Mouse (Mus musculus) midbrain, postnatal 0 days (tissue): ENCODE measurements around the gene Camk2g. TPM values are rescaled to one million over a fixed set of nuclear protein-coding genes. Genes with fewer than 3 reads are reported as not detected.

Experiments used
- ATAC-seq: fragments of 200-750 bp; cut with Nextera tagmentation; 2 replicates; pipeline ENCODE4 v1.8.0; 2017; ENCODE audit warnings: moderate number of reproducible peaks, mild to moderate bottlenecking, moderate TSS enrichment, moderate library complexity; ENCODE audit not compliant: low FRiP score
- DNase-seq: peaks from one replicate; pipeline ENCODE4 v3.0.0-alpha.2; 2015; ENCODE audit warnings: low spot score
- H3K27ac ChIP-seq: fragments of 300-500 bp; sonication (generic); 2 replicates; pipeline ENCODE4 v1.5.1; 2014; ENCODE audit warnings: low read depth, mild to moderate bottlenecking, low read length, mixed read lengths
- H3K27me3 ChIP-seq: fragments of 300-500 bp; sonication (generic); 2 replicates; pipeline ENCODE4 v1.6.1; 2014; ENCODE audit warnings: low read length, control low read depth, mixed read lengths; ENCODE audit not compliant: insufficient read depth
- H3K36me3 ChIP-seq: fragments of 300-500 bp; sonication (generic); 2 replicates; pipeline ENCODE4 v1.6.1; 2014; ENCODE audit warnings: low read length, control low read depth, mixed read lengths; ENCODE audit not compliant: insufficient read depth
- H3K4me1 ChIP-seq: fragments of 300-500 bp; sonication (generic); 2 replicates; pipeline ENCODE4 v1.6.1; 2014; ENCODE audit warnings: mild to moderate bottlenecking, control low read depth, antibody characterized with exemption, low read length, mixed read lengths; ENCODE audit not compliant: insufficient read depth
- H3K4me2 ChIP-seq: fragments of 300-500 bp; sonication (generic); 2 replicates; pipeline ENCODE4 v1.6.1; 2014; ENCODE audit warnings: low read depth, mild to moderate bottlenecking, low read length, mixed read lengths; ENCODE audit not compliant: poor library complexity, severe bottlenecking
- H3K4me3 ChIP-seq: fragments of 300-500 bp; sonication (generic); 2 replicates; pipeline ENCODE4 v1.5.1; 2014; ENCODE audit warnings: low read depth, mild to moderate bottlenecking, low read length, moderate library complexity
- H3K9ac ChIP-seq: fragments of 300-500 bp; sonication (generic); replicated peaks from 2 replicates; pipeline ENCODE4 v1.6.1; 2014; ENCODE audit warnings: mild to moderate bottlenecking, low read length, moderate library complexity, mixed read lengths; ENCODE audit not compliant: poor library complexity, severe bottlenecking
- H3K9me3 ChIP-seq: fragments of 300-500 bp; sonication (generic); 2 replicates; pipeline ENCODE4 v1.6.1; 2016; ENCODE audit warnings: low read length, control low read depth
- CTCF ChIP-seq: IDR thresholded peaks from 2 replicates; pipeline ENCODE4 v1.5.1; 2016; ENCODE audit warnings: antibody characterized with exemption, mild to moderate bottlenecking
- WGBS: fragments of 180-500 bp; shearing (Covaris S2); extraction: QIAGEN DNeasy Blood & Tissue Kit; methylation state at CpG from one replicate; pipeline ENCODE4 v1.1.7; 2014; 5-methylcytosine and 5-hydroxymethylcytosine counted together
- polyA plus RNA-seq: library from polyadenylated mRNA; unstranded; fragments of >200 nt; fragmentation: Nextera tagmentation; extraction: Ambion mirVana; gene quantifications from 2 replicates; pipeline ENCODE4 v1.2.1, GENCODE M21; 2015
- total RNA-seq: library from RNA; depleted of rRNA; stranded (reverse); fragments of >200 nt; gene quantifications from 2 replicates; pipeline ENCODE4 v1.2.3, GENCODE M21; 2014

Camk2g gene
- total and polyA plus RNA-seq, 2 experiments from 2014 or later = 261 to 267 TPM

GRCm38 (mm10) chr14:20815448-20815847 lies 21.6 kb upstream of the Camk2g start:
- 90% methylated on average over 3 of the region's 3 CpGs for WGBS
- Histone ChIP-seq H3K9ac (no peak overlapping the region), H3K4me3 (no peak overlapping the region)

GRCm38 (mm10) chr14:20811779-20812406 lies 18.0 kb upstream of the Camk2g start:
- H3K27ac ChIP-seq = no peak overlapping the region
- DNase-seq (no peak), ATAC-seq (no peak)
- H3K27me3 ChIP-seq = no peaks in the 10 kb centered on the region
- 87% methylated on average over 7 of the region's 7 CpGs for WGBS
- H3K4me2 ChIP-seq = no peak overlapping the region
- no peak for TF ChIP-seq CTCF
- no peak overlapping the region for H3K9ac ChIP-seq
- no peaks in the 10 kb centered on the region for H3K4me1 ChIP-seq
- no peaks in the 10 kb centered on the region for H3K36me3 ChIP-seq
- no peak overlapping the region for H3K4me3 ChIP-seq
- H3K9me3 ChIP-seq = peaks cover 2% of the 10 kb centered on the region; the same call in 1 of the 2 replicates

More at GRCm38 (mm10) chr14:20815448-20815847, 21.6 kb upstream of the Camk2g start:
- no peaks in the 10 kb centered on the region for H3K27me3 ChIP-seq
- DNase-seq (no peak), ATAC-seq (no peak)
- H3K4me1 ChIP-seq = no peaks in the 10 kb centered on the region
- peaks cover 4% of the 10 kb centered on the region; the same call in 1 of the 2 replicates for H3K9me3 ChIP-seq
- no peaks in the 10 kb centered on the region for H3K36me3 ChIP-seq
- no peak overlapping the region for H3K4me2 ChIP-seq
- no peak for TF ChIP-seq CTCF
- no peak overlapping the region for H3K27ac ChIP-seq

GRCm38 (mm10) chr14:20811236-20811635 lies 17.3 kb upstream of the Camk2g start:
- Histone ChIP-seq H3K4me3 (no peak overlapping the region), H3K27ac (no peak overlapping the region), H3K9me3 (no peaks in the 10 kb centered on the region), H3K9ac (no peak overlapping the region), H3K27me3 (no peaks in the 10 kb centered on the region), H3K4me1 (no peaks in the 10 kb centered on the region), H3K4me2 (no peak overlapping the region), H3K36me3 (no peaks in the 10 kb centered on the region)
- ATAC-seq = no peak
- WGBS = 85% methylated on average over 8 of the region's 8 CpGs
- DNase-seq = no peak
- TF ChIP-seq CTCF = no peak

- Histone ChIP-seq H3K36me3 (no peaks in the 10 kb centered on the region), H3K4me2 (no peak overlapping the region), H3K4me3 (no peak overlapping the region), H3K9me3 (no peaks in the 10 kb centered on the region), H3K4me1 (no peaks in the 10 kb centered on the region), H3K27ac (no peak overlapping the region), H3K27me3 (no peaks in the 10 kb centered on the region), H3K9ac (no peak overlapping the region)
- ATAC-seq (no peak), DNase-seq (no peak)
- no peak for TF ChIP-seq CTCF
Measured at GRCm38 (mm10) chr14:20809820-20810219, 15.9 kb upstream of the Camk2g start.

- Histone ChIP-seq H3K36me3 (no peaks in the 10 kb centered on the region), H3K4me1 (no peaks in the 10 kb centered on the region), H3K4me2 (no peak overlapping the region), H3K4me3 (no peak overlapping the region), H3K9me3 (no peaks in the 10 kb centered on the region), H3K27ac (no peak overlapping the region), H3K27me3 (no peaks in the 10 kb centered on the region), H3K9ac (no peak overlapping the region)
- TF ChIP-seq CTCF = no peak
- no peak for ATAC-seq
- DNase-seq = no peak
- WGBS = 80% methylated on average over 4 of the region's 4 CpGs
Measured at GRCm38 (mm10) chr14:20809349-20809748, 15.5 kb upstream of the Camk2g start.

GRCm38 (mm10) chr14:20806116-20806840 lies 12.4 kb upstream of the Camk2g start:
- no peak overlapping the region for H3K4me3 ChIP-seq
- 89% methylated on average over 14 of the region's 14 CpGs for WGBS
- H3K36me3 ChIP-seq = no peaks in the 10 kb centered on the region
- ATAC-seq (no peak), DNase-seq (no peak)
- H3K27ac ChIP-seq = no peak overlapping the region
- no peaks in the 10 kb centered on the region for H3K27me3 ChIP-seq
- no peak for TF ChIP-seq CTCF
- no peak overlapping the region for H3K9ac ChIP-seq
- H3K9me3 ChIP-seq = no peaks in the 10 kb centered on the region
- no peaks in the 10 kb centered on the region for H3K4me1 ChIP-seq
- no peak overlapping the region for H3K4me2 ChIP-seq
